Mouse (Mus musculus): ENCODE results near the gene Tcf12.

The Tcf12 gene

DNA sequence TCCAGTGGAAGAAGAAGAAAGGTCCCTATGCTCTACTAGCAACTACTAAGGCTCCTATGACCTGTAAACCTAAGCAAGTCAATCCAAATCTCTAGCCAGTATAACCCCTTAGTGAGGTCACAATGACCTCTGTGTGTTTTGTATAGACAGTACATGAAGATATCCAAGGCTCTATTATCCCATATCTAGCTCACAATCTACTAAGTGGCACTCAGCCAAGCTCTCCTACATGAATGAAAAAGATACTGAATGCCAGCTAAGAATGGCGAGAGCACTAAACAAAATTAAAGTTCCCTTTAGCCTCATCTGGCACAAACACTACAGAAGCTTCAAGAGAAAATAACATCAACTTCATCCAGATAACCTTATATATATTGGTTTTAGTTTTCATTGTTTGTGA lies 103.0 kb downstream of the Tcf12 start:
- in situ Hi-C loops (cut with MboI; ENCODE audit: low pct_unique_long_range_greater_than_20kb in 1 of 2, low sequenced_read_pairs in 2 of 2, unreplicated experiment in 1 of 2) = no loop called here

DNA sequence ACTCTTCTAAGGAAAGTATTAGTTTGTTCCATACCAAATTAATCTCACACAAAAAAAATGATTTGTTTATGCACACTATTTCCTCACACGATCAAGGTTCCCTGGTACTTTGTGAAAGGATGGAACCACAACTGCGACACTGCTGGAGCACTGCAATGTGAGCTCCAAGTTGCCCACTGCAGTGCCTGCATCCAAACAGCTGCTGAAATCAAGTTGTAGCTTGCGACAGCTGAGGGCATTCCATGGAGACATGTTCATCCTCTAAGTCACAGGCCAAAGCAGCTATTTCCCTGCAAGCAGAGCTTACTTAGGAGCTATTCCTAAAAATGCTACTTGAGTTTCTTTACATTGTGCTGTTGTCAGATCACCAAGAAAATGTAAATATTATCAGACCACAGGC lies 120.5 kb downstream of the Tcf12 start:
- in situ Hi-C loops (cut with MboI; ENCODE audit: low pct_unique_long_range_greater_than_20kb in 1 of 2, low sequenced_read_pairs in 2 of 2, unreplicated experiment in 1 of 2) = no loop called here

DNA sequence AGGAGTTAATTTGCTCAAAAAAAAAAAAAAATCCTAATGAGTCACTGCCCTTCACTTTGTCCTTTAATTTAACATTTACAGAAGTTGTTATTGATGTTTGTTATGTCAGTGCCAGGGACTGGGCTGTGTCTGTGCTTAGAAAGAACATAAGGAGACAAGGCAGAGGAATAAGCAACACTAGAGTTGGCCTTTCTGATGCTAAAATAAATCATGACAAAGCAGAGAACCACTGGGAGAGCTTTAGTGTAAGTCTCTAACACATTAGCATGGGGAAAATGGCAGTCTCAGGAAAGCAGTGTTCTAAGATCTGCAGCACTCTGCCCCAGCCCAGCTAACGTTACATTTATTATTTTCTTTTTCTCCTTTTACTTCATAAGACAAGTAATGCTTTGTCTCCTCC lies 121.3 kb downstream of the Tcf12 start:
- in situ Hi-C loops (cut with MboI; ENCODE audit: low pct_unique_long_range_greater_than_20kb in 1 of 2, low sequenced_read_pairs in 2 of 2, unreplicated experiment in 1 of 2) = no loop called here

DNA sequence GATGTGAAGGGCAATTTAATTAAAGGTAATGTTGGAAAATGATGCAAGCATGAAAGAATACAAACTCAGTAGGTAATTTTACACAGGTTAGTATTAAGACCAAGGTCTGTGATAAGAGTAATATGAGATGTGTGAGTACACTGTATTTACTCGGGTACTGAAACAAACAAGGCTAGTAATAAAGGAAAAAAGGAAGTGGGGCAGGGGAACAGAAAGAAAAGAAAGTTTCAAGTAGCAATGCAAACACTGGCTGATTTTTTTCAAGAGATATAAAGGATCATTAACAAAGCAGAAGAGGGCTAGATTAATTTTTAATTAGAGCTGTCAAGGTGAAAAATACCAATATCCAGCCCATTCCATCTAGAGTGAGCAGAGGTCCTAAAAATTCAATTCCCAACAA lies 122.0 kb downstream of the Tcf12 start:
- in situ Hi-C loops (cut with MboI; ENCODE audit: low pct_unique_long_range_greater_than_20kb in 1 of 2, low sequenced_read_pairs in 2 of 2, unreplicated experiment in 1 of 2) = no loop called here

DNA sequence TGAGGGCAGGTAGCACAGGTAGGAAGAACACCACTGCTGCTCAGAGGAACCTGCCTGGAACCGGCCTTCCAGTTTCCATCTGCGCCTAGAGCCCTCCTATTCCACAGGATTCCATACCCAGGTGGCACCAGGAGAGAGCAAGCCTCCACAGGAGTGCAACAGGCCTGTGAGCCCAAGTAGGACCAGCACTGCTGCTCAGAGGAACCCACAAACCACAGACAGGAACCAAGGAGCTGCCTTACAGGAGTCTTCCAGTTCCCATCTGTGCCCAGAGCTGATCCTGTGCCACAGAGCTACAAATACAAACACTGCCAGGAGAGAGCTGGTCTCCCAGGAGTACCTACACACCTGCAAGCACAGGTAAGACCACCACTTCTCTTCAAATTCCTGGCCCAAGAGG lies 125.0 kb downstream of the Tcf12 start:
- in situ Hi-C loops (cut with MboI; ENCODE audit: low pct_unique_long_range_greater_than_20kb in 1 of 2, low sequenced_read_pairs in 2 of 2, unreplicated experiment in 1 of 2) = no loop called here

DNA sequence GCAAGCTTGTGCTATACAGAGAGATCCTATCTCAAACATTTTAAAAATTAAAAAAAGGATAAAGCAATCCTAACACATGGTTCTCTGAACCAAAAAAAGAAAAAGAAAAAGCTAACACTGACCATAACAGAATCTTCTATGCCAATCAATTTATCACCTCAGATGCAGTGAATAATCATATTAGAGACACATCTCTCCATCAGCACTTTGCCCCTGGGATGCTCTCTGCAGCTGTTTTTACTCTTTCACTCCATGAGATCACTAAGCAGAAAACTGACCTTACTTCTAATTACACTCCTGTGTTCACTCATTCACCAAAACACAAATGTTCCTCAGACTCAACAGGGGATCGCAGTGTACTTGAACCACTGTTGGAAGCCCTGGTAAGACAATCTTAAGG lies 128.8 kb downstream of the Tcf12 start:
- in situ Hi-C loops (cut with MboI; ENCODE audit: low pct_unique_long_range_greater_than_20kb in 1 of 2, low sequenced_read_pairs in 2 of 2, unreplicated experiment in 1 of 2) = no loop called here

DNA sequence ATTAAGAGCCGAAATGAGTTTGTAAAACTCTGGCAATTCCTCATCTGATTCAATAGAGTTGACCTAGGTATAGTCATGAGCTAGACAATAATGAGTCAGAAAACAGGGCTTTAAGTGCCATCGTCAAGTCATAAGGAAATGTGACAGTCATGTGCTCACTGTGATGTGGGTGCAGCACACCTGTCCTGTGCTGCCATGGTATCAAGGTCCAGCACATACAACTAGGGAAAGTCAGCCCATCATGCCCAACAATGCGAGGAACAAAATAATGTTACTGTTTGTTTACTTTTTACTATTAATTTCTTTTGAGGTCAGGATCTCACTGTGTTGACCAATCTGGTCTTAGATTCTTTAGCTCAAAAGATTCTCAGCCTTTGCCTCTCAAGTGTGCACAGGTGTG lies 130.6 kb downstream of the Tcf12 start:
- in situ Hi-C loops (cut with MboI; ENCODE audit: low pct_unique_long_range_greater_than_20kb in 1 of 2, low sequenced_read_pairs in 2 of 2, unreplicated experiment in 1 of 2) = no loop called here

DNA sequence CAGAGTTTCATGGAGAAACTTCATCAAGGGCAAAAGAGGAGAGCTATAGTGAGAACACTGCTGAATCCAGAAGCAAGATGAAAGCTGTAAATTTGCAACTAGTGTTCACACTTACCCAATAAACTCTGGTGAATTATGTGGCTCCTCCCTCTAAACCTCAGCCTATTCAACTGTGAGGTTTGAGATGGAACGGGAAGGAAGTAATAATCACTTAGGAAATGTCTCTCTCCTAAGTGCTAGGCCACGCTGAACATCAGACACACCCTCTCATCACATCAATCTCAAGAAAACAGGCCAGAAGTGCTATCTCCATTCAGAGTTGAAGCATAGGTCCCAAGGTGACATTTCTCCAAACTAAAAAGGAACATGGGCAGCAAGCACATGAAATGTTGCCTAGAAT lies 131.1 kb downstream of the Tcf12 start:
- in situ Hi-C loops (cut with MboI; ENCODE audit: low pct_unique_long_range_greater_than_20kb in 1 of 2, low sequenced_read_pairs in 2 of 2, unreplicated experiment in 1 of 2) = no loop called here

DNA sequence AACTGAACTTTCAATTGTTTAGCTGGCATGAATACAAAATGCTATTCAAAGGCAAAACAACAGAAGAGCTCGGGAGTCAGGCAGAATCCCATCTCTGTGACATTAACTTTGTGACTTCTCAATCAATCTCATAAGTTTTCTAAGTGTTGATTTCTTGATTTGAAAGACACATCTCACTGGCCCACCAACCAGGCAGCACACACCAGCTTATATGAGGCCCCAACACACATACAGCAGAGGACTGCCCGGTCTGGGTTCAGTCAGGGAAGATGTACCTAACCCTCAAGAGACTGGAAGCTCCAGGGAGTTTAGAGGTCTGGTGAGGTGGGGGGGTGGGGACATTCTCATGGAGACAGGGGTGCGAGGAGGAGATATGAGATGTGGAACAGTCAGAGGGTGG lies 132.8 kb downstream of the Tcf12 start:
- in situ Hi-C loops (cut with MboI; ENCODE audit: low pct_unique_long_range_greater_than_20kb in 1 of 2, low sequenced_read_pairs in 2 of 2, unreplicated experiment in 1 of 2) = no loop called here

DNA sequence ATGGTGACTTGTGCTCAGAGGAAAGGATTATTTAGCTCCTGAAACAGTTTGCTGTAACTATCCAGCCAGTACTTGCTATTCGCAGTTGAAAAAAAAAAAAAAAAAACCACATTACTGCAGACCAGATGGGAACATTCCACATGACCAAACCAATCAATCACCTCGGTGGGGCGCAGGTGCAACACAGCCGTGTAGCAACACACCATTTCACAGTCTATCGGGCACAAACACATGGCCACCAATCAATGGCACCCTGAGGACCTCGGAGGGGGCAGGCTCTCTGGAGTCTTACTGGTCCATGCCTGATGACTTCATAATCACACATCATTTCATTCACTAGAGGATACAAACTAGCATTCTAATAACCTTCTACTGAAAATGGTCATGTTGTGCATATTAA lies 135.6 kb downstream of the Tcf12 start:
- in situ Hi-C loops (cut with MboI; ENCODE audit: low pct_unique_long_range_greater_than_20kb in 1 of 2, low sequenced_read_pairs in 2 of 2, unreplicated experiment in 1 of 2) = no loop called here

DNA sequence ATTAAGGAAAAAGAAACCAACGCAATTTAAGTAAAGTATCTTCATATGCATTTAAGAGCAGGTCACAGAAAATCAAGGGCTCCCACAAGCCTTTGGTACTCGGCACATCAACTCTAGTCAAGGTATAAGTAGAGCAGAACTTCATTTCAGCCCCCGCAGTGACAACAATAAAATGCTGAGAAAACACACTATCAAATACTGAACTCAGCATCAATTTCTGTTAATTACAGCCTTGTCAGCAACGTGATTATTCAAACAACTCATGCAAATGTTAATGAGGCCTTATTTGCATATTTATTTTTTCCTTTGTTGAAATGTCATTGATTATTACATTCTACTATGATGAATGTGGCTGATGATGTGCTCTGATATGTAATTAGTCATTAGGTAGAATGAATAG lies 136.5 kb downstream of the Tcf12 start:
- in situ Hi-C loops (cut with MboI; ENCODE audit: low pct_unique_long_range_greater_than_20kb in 1 of 2, low sequenced_read_pairs in 2 of 2, unreplicated experiment in 1 of 2) = no loop called here

DNA sequence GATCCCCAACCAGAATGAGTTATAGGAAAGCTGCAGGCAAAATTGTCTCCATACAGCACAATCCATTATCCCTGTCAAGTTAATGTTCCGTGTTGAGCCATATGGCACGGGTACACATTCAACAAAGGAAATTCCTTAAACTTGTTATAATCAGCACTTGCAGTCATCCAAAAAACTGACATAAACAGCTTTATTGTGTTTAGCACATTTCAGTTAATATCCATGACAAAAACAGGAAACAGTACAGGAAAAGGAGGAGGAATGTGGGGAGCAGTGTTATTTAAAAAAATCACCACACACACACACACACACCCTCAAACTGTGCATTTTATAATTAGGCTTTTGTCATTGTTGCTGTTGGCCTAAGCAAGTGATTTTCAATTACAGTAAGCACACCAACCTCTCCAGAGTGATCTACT lies 137.1 kb downstream of the Tcf12 start:
- in situ Hi-C loops (cut with MboI; ENCODE audit: low pct_unique_long_range_greater_than_20kb in 1 of 2, low sequenced_read_pairs in 2 of 2, unreplicated experiment in 1 of 2) = no loop called here

DNA sequence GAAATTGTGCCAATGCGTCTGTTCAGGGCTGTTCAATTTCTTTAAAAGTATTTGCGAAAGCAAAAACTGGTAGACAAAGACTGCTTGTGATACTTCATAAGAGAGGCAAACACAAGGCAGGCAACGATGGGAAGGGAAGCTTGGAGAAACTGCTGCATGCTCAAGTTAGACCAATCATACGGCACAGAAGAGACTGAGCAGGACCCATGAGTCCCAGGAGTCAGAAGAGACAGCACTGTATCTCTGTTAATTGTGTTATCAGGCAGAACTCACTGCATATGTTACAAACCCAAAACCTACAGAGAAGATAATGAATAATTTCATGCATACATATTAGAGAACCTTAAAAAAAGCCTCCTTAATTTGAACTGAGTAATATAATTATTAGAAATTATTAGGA lies 147.6 kb downstream of the Tcf12 start:
- in situ Hi-C loops (cut with MboI; ENCODE audit: low pct_unique_long_range_greater_than_20kb in 1 of 2, low sequenced_read_pairs in 2 of 2, unreplicated experiment in 1 of 2) = no loop called here

DNA sequence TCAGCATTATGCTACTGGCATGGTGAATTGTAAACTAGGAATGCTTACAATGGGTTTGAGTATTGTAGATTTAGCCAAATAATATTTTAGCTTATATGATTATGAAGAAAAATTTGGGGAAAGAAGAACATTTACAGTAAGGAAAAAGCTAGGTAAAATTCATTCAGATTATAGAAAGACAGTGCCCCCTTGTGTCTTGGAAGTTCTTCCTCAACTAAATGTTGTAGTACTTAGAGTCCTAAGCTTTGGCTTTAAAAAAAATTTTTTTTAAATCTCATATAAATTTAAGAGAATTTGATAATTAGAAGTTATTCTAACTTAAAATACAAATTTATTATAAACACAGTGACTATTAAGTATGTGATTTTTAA lies 151.7 kb downstream of the Tcf12 start:
- in situ Hi-C loops (cut with MboI; ENCODE audit: low pct_unique_long_range_greater_than_20kb in 1 of 2, low sequenced_read_pairs in 2 of 2, unreplicated experiment in 1 of 2) = no loop called here

DNA sequence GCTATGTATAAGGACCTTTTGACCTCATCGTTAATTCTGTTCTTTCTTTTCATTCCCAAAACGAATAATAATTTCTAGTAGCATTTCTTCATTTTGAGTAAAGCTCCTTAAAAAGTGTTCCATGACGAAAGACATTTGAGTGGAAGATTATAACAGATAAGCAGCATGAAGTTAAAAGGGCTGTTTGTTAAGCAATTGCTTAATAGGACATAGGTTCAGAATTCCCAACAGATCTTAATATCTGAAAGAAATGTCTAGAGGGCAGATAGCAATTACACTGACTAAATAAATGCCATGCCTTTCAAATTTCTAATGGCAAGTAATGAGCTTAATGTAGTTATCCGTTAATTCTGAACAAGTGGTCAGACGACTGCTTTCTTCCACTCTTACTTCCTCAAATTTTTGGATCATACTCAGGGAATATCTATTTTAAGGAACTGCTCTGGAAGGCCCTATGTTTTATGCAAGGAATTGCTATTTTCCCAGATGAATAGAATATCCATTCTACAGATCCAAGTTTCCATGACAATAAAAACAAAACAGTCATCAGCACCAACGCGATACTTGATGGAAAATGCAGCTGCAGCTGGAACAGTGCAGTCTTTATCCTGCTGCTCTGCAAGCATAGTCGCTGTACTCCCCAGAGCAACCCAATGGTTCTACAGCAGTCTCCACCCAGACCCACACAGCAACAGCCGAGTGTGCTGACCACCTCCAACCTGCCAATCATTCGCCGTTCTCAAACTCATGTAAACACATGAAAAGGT lies 152.2 kb downstream of the Tcf12 start:
- in situ Hi-C loops (cut with MboI; ENCODE audit: low pct_unique_long_range_greater_than_20kb in 1 of 2, low sequenced_read_pairs in 2 of 2, unreplicated experiment in 1 of 2) = no loop called here

DNA sequence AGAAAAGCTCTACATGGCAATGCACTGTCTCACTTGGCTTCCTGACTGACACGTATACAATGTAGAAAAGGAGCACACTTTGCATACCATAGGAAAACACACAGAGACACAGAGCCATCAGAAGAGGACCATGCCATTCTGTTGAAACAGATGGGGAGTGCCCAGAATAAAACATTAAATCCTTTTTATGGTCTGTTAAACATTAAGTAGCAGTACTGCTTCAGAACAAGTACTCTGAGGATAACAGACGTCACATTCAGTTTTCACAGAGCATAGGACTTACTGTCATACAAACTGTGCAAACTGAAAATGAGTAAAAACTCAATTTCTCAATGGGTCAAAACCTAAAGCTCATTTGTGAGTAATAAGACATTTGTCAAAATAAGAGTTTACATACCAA lies 158.5 kb downstream of the Tcf12 start:
- in situ Hi-C loops (cut with MboI; ENCODE audit: low pct_unique_long_range_greater_than_20kb in 1 of 2, low sequenced_read_pairs in 2 of 2, unreplicated experiment in 1 of 2) = no loop called here

DNA sequence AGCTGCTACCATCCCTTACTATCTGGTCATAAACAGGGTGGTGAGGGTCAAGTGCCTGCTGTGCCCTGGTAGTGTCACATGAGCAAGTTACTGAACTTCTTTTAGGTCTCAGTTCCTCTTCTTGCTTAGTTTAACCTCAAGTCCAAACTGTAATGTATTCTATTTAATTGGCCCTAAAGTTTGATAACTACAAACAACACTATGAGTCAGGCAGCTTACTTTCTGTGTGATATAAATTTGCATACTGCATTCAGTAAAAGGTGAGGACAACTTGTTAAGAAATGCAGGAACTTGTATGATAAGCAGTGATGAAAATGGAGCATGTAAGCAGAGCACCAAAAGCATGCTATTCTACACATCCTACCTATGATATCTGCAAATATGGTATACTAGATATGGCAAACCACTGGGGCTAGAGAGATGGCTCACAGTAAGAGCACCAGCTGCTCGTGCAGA lies 159.0 kb downstream of the Tcf12 start:
- in situ Hi-C loops (cut with MboI; ENCODE audit: low pct_unique_long_range_greater_than_20kb in 1 of 2, low sequenced_read_pairs in 2 of 2, unreplicated experiment in 1 of 2) = no loop called here

DNA sequence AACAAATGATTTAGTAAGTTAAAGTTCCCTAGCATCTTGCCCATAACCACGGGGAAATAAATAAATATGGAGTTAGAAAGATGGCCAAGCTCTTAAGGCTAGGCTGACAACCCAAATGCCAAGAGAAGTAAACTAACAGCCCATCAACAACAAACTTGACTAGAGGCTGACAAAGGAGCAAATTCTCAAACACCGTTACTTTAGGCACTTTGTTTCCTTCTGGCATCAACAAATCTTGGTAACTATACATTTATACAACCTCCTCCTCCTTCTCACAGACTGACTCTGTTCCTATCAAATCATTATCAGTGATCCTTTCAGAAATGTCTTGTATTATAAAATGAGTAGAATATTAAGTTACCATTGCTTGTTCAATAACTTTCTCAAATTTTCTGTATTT lies 159.7 kb downstream of the Tcf12 start:
- in situ Hi-C loops (cut with MboI; ENCODE audit: low pct_unique_long_range_greater_than_20kb in 1 of 2, low sequenced_read_pairs in 2 of 2, unreplicated experiment in 1 of 2) = no loop called here

DNA sequence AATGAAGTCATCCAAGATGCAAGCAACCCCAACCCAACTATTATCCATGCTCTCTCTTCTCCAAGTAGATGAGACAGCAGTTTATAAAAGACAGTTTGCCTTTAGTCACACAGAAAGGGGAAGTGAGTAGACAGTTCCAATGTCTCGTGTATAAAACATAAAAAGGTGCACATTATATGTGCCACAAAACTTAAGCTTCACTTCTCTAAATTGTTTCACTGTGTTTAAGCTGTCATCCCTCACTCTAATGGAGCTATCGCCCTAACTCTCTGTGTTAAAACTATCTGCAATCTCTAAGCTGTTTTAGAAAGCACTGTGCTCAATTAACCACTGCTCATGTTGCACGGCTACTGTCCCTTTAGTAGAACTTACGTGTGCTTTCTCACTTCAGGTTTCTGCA lies 160.3 kb downstream of the Tcf12 start:
- in situ Hi-C loops (cut with MboI; ENCODE audit: low pct_unique_long_range_greater_than_20kb in 1 of 2, low sequenced_read_pairs in 2 of 2, unreplicated experiment in 1 of 2) = no loop called here

DNA sequence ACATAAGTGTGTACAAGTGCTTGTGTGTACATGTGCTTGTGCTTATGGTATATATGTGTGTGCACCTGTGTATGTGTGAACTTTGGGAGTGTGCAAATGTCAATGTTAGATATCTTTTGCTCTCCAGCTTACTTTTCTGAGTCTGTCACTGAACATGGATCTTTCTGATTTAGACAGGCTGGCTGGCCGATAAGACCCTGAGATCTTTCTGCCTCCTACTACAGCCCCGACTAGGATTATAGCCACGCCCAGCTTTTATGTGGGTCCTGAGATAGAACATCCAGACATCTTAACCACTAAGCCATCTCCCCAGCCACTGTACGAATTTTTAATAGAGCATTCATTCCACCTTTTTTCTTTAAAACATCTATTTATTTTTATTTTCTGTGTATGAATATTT lies 166.9 kb downstream of the Tcf12 start:
- in situ Hi-C loops (cut with MboI; ENCODE audit: low pct_unique_long_range_greater_than_20kb in 1 of 2, low sequenced_read_pairs in 2 of 2, unreplicated experiment in 1 of 2) = no loop called here

DNA sequence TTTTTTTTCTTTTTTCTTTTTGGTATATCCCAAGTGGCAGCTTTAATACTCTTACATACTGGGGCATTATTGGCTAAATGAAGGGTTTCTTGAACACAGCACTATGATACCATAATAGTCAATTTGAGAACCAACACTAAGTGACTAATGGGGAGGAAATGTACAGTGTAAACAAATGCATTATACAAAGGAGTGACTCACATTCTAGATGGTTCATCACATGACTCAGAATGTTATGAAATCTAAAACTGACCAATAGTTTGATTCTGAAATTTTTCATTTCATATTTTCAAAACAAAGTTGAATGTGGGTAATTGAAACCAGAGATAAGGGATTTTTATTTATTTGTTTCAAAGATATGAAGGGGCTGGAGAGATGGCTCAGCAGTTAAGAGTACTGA lies 169.2 kb downstream of the Tcf12 start:
- in situ Hi-C loops (cut with MboI; ENCODE audit: low pct_unique_long_range_greater_than_20kb in 1 of 2, low sequenced_read_pairs in 2 of 2, unreplicated experiment in 1 of 2) = no loop called here
